Mouse (Mus musculus) spleen, adult 2 months (tissue): ENCODE measurements around the gene Cfap61. TPM values are rescaled to one million over a fixed set of nuclear protein-coding genes. Genes with fewer than 3 reads are reported as not detected.

Source experiments
- DNase-seq, 2 experiments: peaks; one replicate each; pipeline versions ENCODE4 v3.0.0 to v3.0.0-alpha.2; 2012 to 2021; ENCODE audit warnings: low spot score in 2 of 2, low read depth in 1 of 2
- H3K27ac ChIP-seq: fragments of 200-500 bp; 2 replicates; pipeline ENCODE4 v1.5.1; 2012; ENCODE audit warnings: low read length, inconsistent platforms; ENCODE audit not compliant: insufficient read depth
- H3K27me3 ChIP-seq: fragments of 200-500 bp; 2 replicates; pipeline ENCODE4 v1.6.1; 2012; ENCODE audit warnings: mild to moderate bottlenecking, moderate library complexity, low read length, inconsistent platforms; ENCODE audit not compliant: control insufficient read depth, insufficient read depth
- H3K36me3 ChIP-seq: fragments of 200-500 bp; 2 replicates; pipeline ENCODE4 v1.6.1; 2012; ENCODE audit warnings: mild to moderate bottlenecking, low read length, inconsistent platforms; ENCODE audit not compliant: control insufficient read depth, insufficient read depth
- H3K4me1 ChIP-seq: fragments of 200-500 bp; 2 replicates; pipeline ENCODE4 v1.6.1; 2011; ENCODE audit warnings: inconsistent platforms; ENCODE audit not compliant: control insufficient read depth, insufficient read depth, insufficient read length
- H3K4me3 ChIP-seq: fragments of 200-500 bp; 2 replicates; pipeline ENCODE4 v1.5.1; 2011; ENCODE audit warnings: mild to moderate bottlenecking, inconsistent platforms; ENCODE audit not compliant: insufficient read depth, insufficient read length; ENCODE audit errors: extremely low read depth
- CTCF ChIP-seq: fragments of 200-500 bp; IDR thresholded peaks from 2 replicates; pipeline ENCODE4 v1.5.1; 2011; ENCODE audit warnings: mild to moderate bottlenecking, inconsistent platforms; ENCODE audit not compliant: insufficient read depth, insufficient read length, insufficient replicate concordance; ENCODE audit errors: extremely low read depth
- POLR2A ChIP-seq: fragments of 200-500 bp; IDR thresholded peaks from 2 replicates; pipeline ENCODE4 v1.6.1; 2011; ENCODE audit warnings: low read depth, low read length, inconsistent platforms
- WGBS: fragments of 180-500 bp; shearing (Covaris S2); methylation state at CpG from one replicate; pipeline ENCODE4 v1.1.7; 2018; 5-methylcytosine and 5-hydroxymethylcytosine counted together
- polyA plus RNA-seq: library from polyadenylated mRNA; depleted of rRNA; stranded (reverse); fragments of >200 nt; gene quantifications from 2 replicates; pipeline ENCODE4 v1.2.3, GENCODE M21; 2012

Gene Cfap61
- polyA plus RNA-seq, 1 experiment: 0.40 TPM

DNA sequence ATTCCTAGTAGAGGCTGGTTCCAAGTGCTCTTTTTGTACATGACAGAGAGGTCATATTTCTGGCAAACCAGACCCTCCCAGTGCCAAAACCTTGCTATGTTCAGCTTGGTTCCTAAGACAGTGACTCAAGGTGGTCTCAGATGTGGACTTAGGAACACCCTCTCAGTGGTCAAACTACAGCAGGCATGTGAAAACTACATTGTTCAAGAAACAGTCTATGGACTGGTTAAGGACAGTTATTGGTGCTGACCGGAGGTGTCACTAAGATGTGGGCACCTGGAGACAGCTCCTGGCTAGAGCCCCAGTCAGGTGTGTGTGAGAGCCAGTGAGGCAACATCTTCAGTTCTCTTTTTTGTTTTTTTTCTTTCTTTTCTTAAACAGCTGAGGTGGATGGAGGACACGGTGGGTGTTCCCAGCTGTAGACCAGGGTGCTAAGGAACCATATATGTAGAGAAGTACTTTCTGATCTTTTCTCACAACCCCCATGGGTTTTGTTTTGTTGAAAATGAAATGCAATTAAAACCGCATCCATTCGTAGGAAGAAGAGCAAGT lies 304.7 kb downstream of the Cfap61 start:
- Histone ChIP-seq H3K27me3 (no peaks in the 10 kb centered on the region), H3K27ac (no peak overlapping the region), H3K4me1 (no peaks in the 10 kb centered on the region), H3K4me3 (no peak overlapping the region), H3K36me3 (peaks cover 2% of the 10 kb centered on the region; the same call in 1 of the 2 replicates)
- DNase-seq: no peak
- TF ChIP-seq CTCF (no peak), POLR2A (no peak)
- 73% methylated on average over 4 of the region's 4 CpGs for WGBS

DNA sequence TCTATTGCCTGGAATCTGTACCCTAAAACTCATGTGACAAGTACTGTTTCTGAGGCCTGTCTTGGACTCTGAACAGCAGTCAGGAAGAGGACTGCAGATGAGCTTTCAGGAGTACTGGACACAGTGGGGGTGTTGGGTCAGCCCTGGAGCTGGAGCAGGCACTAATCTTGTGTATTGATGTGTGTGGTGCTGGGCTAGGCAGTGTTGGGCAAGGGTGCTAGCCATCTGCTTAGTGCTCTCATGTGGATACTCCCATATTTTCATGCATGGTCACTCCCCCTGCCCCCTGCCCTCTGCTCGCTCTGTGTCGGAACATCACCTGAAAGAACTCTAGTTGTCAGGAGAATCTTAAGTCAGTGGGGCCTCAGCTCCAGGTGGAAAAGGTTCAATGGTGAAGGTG lies 309.5 kb downstream of the Cfap61 start:
- WGBS: 89% methylated on average over 2 of the region's 2 CpGs
- TF ChIP-seq CTCF (no peak), POLR2A (no peak)

DNA sequence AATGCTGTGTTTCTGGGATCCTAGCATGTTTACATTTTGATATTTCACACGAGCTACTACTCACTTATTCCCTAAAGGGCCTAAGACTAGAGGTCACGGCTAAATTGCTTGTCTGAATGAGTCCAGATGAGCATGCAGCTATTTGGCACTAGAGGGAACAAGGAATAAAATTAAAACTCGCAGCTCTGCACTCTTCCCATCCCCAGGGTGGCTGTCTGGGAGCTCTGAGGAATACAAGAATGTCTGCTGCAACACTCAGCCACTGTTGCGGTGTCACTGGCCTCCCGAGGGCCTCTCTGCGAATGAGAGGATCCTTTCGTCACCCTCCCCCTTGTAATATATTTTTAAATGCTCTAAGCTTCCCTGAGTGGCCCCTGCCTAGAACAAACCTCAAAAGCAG lies 310.8 kb downstream of the Cfap61 start:
- TF ChIP-seq POLR2A (no peak), CTCF (no peak)
- peaks cover 4% of the 10 kb centered on the region; the same call in 1 of the 2 replicates for H3K36me3 ChIP-seq
- H3K27ac ChIP-seq: no peak overlapping the region
- no peaks in the 10 kb centered on the region for H3K4me1 ChIP-seq
- no peak overlapping the region for H3K4me3 ChIP-seq
- no peaks in the 10 kb centered on the region for H3K27me3 ChIP-seq
- DNase-seq: no peak
- 84% methylated on average over 7 of the region's 7 CpGs for WGBS

More for the DNA sequence above, 309.5 kb downstream of the Cfap61 start:
- Histone ChIP-seq H3K4me3 (no peak overlapping the region), H3K27me3 (no peaks in the 10 kb centered on the region), H3K4me1 (no peaks in the 10 kb centered on the region), H3K27ac (no peak overlapping the region), H3K36me3 (peaks cover 4% of the 10 kb centered on the region; the same call in 1 of the 2 replicates)
- DNase-seq: no peak

DNA sequence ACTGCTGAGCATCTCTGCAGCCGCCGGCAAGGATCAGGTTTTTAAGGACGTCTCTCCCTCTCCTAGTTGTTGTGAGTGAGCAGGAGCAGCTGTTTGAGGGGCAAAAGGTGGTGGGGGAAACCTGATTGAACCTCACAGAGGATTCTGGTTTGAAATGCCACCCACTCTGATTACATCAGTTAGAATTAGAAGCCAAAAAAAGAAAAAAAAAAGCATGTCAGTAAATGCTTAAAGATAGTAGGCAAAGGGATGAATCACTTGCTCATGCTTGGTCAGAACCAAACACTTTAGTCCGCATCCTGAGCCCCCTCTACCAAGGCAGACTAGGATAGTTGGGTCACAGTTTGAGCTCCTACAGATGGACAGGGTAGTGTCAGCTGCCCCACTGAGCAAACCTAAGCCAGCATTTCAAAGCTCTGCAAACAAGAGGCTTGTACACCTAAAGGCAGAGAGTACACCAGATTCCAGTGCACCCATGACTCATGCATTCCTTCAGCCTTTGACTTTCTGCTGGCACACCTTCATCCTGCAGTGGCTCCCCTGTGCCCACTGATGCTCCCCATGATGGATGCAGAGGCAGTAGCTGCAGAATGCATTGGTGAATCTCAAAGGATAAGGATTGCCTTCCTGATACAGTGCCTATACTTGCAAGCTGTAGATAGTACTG lies 312.0 kb downstream of the Cfap61 start:
- TF ChIP-seq CTCF (no peak), POLR2A (no peak)
- no peak for DNase-seq
- WGBS: 98% methylated on average over 4 of the region's 4 CpGs
- Histone ChIP-seq H3K27ac (no peak overlapping the region), H3K36me3 (peaks cover 4% of the 10 kb centered on the region; the same call in 1 of the 2 replicates), H3K4me1 (no peaks in the 10 kb centered on the region), H3K27me3 (no peaks in the 10 kb centered on the region), H3K4me3 (no peak overlapping the region)

DNA sequence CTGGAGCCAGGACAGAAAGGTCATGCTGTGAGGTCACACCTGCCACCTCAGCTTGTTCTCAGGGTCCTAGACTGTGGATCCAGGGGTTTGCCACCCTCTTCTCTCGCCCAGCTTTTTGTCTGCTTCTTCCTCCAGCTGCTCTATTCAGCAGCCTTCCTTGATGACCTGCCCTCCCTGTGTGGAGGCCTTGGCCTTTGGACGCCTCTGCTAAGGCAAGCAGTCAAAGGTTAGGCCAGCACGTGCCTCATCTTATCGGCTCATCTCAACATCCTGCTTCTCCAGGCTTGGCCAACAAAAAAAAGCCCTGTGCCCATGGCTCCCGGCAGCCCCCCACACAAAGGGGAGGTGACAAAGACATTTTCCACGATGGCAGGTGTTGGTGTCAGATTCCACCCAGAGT lies 313.0 kb downstream of the Cfap61 start:
- TF ChIP-seq CTCF: no peak
- no peak for TF ChIP-seq POLR2A
- no peak overlapping the region for H3K4me3 ChIP-seq
- no peaks in the 10 kb centered on the region for H3K4me1 ChIP-seq
- H3K36me3 ChIP-seq: peaks cover 4% of the 10 kb centered on the region; the same call in 1 of the 2 replicates
- WGBS: 75% methylated on average over 6 of the region's 6 CpGs
- no peak overlapping the region for H3K27ac ChIP-seq
- H3K27me3 ChIP-seq: no peaks in the 10 kb centered on the region
- DNase-seq: no peak

DNA sequence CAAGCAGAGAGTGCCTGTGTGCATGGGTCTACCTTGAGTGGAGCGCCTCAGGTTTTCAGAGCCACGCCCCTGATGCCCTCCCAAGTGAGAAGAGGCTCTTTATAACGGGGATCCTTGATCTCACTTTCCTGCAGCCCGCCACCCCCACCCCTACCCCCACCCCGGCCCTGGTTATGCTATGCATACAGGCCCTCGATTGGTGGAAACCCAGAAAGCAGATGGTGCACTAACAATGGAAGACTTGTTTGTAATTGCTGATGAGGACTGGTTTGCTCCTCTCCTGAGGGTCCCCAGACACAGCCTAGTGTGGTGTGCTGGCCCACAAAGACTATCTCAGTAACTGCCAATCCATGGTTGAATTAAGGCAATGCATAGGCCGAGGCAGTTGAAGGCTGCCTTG lies 314.4 kb downstream of the Cfap61 start:
- Histone ChIP-seq H3K36me3 (peaks cover 4% of the 10 kb centered on the region; the same call in 1 of the 2 replicates), H3K4me3 (no peak overlapping the region), H3K4me1 (no peaks in the 10 kb centered on the region), H3K27ac (no peak overlapping the region), H3K27me3 (no peaks in the 10 kb centered on the region)
- TF ChIP-seq POLR2A: no peak
- TF ChIP-seq CTCF: no peak
- WGBS: 87% methylated on average over 7 of the region's 7 CpGs
- no peak for DNase-seq

DNA sequence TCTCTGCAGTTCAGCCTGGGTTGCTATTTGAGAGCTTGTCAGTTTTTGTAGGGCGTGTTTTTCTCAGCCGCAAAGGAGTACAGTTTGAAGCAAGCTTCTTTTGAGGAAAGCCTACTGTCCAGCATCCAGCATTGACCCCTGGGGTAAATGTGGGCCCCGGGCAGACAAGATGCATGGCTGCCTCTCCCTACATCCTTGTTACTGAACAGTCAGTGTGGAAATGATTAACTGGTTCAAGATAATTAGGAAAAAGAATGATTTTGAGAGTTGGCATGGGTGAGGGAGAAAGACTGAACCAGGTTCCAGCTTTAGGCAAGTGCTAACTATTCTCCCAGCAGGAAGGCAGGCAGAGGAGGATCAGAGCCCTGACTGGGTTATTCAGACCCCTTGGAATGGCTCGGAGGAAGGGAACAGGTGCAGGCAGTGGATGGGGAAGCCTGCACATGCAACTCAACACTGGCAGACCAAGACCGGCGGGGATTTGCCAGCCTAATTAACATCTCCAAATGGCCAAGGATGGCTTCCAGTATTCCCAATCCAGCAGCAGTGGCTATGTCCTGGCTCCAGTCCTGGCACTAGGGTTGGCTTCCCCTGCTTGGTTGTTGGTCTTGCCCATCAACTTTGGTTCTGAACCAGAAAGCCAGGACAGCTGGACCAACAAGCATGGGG lies 315.8 kb downstream of the Cfap61 start:
- 87% methylated on average over 6 of the region's 6 CpGs for WGBS
- Histone ChIP-seq H3K27me3 (no peaks in the 10 kb centered on the region), H3K4me3 (no peak overlapping the region), H3K27ac (no peak overlapping the region), H3K36me3 (no peaks in the 10 kb centered on the region), H3K4me1 (no peaks in the 10 kb centered on the region)
- DNase-seq: no peak
- TF ChIP-seq CTCF (no peak), POLR2A (no peak)
